Mouse (Mus musculus) erythroid progenitor cell, adult 5-6 weeks (primary cell): ENCODE results near the gene Hyal2. TPM values are rescaled to one million over a fixed set of nuclear protein-coding genes. Genes with fewer than 3 reads are reported as not detected.
"Not testable (repeated sequence)": the region's sequence is repeated elsewhere in the genome, so short reads cannot be mapped to it uniquely, and the experiment has no call there.

Experiments
- ATAC-seq: replicated peaks from 2 replicates; pipeline ENCODE4 v1.8.0; 2016; ENCODE audit warnings: moderate number of reproducible peaks, mild to moderate bottlenecking, moderate TSS enrichment, inconsistent platforms; ENCODE audit not compliant: poor library complexity, low FRiP score, severe bottlenecking
- total RNA-seq, 2 experiments: library from RNA; stranded (forward) in 1 of 2; stranded (reverse) in 1 of 2; fragments of 150-400 nt in 1 of 2; fragments of 186-747, 209-891 nt in 1 of 2; gene quantifications; 2 replicates each; pipeline versions ENCODE4 v1.2.3 to v1.2.4; 2015 to 2017; ENCODE audit warnings: low replicate concordance in 2 of 2

Hyal2 gene
- total RNA-seq, 2 experiments from 2014 or later, result 0.30 to 2.5 TPM

GRCm38 (mm10) chr9:107566041-107566709, 1.6 kb upstream of the Hyal2 start:
- ATAC-seq, result 0 out of 2 replicates have a peak, but pooled peaks have one; percentile 36

- ATAC-seq, result no peak
Measured at GRCm38 (mm10) chr9:107566855-107567254, 890 bp upstream of the Hyal2 start.

DNA sequence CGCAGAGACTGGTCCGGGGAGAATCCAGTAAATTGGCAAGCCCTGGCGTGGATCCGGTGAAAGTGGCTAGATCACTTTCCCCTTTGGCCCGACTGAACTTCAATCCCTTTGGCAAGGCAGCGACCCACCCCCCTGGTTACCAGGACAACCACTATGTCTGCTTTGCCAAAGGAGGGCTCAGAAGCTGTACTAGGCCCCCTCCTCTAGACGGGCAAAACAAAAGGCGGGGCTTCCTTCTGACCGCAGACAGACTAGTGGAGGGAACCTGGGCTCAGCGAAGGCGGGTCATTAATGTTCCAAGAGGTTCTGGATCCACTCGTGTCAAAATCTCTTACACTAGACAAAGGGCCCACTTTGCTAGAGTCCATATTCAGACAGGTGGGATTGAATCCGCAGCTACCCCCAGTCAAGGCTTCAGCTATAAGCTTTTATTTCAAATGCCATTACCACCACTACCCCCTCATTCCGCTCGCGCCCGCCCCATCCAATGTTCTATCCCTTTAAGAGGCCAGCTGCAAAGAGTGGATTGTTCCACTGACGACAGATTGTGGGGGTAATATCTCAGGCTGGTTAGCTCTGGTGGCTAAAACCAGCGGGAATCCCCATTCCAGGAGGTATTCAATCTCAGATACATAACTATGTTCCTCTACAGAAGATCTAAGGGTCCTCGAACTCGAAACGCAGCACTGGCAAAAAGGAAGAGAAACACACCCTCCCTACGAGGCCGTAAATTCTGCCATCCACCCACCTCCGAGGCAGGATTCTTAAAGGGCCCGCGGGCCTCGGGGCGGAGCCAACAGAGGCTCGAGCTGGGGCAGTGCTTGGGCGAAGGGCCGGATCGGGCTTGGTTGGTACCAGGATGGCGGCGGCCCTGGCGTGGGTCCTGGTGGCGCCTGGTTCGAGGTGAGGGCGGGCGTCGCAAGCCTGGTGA, 851 bp downstream of the Hyal2 start:
- peak; percentile 76 for ATAC-seq

DNA sequence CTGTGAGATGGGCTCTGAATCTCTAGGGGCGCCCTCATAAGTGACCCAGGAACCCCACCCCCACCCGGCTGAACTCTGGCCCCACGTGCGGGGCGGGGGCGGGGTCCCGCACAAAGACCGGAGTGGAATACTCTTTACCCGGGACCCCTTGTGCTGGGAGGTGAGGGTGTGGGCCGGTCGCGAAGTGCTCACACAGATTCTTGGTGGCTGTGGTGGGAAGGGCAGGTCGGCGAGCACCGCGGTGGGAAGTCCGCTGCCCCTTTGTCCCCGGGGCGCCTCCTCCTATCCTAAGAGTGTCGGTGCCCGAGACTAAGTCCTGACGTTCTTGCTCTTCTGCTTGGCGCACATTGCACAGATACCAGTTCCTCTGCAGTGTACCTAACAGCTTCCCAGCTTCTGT, 1.5 kb downstream of the Hyal2 start:
- peak; percentile 7 for ATAC-seq

DNA sequence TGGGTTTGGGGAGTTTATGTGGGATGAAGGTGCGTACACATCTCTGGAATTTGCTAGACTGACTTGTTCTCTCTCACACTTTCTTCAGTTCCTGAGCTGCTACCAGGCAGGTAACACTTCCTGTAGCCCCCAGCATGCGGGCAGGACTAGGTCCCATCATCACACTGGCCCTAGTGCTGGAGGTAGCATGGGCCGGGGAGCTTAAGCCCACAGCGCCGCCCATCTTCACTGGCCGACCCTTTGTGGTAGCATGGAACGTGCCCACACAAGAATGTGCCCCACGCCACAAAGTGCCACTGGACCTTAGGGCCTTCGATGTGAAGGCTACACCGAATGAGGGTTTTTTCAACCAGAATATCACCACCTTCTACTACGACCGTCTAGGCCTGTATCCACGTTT, 2.3 kb downstream of the Hyal2 start:
- no peak for ATAC-seq

GRCm38 (mm10) chr9:107570845-107571244, 3.1 kb downstream of the Hyal2 start:
- ATAC-seq, result peak; percentile 56

GRCm38 (mm10) chr9:107571534-107572326, 4.0 kb downstream of the Hyal2 start:
- peak; percentile 14; the same call in 1 of the 2 replicates for ATAC-seq

GRCm38 (mm10) chr9:107572327-107572662, 4.5 kb downstream of the Hyal2 start:
- ATAC-seq, result no peak

DNA sequence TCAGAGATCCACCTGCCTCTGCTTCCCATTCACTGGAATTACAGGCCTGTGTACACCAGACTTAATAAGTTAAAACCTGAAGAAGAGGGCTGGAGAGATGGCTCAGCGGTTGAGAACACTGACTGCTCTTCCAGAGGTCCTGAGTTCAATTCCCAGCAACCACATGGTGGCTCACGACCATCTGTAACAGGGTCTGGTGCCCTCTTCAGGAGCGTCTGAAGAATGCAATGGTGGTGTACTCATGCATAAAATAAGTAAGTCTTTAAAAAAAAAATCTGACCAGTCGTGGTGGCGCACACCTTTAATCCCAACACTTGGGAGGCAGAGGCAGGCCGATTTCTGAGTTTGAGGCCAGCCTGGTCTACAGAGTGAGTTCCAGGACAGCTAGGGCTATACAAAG, 6.0 kb downstream of the Hyal2 start:
- not testable (repeated sequence) for ATAC-seq

DNA sequence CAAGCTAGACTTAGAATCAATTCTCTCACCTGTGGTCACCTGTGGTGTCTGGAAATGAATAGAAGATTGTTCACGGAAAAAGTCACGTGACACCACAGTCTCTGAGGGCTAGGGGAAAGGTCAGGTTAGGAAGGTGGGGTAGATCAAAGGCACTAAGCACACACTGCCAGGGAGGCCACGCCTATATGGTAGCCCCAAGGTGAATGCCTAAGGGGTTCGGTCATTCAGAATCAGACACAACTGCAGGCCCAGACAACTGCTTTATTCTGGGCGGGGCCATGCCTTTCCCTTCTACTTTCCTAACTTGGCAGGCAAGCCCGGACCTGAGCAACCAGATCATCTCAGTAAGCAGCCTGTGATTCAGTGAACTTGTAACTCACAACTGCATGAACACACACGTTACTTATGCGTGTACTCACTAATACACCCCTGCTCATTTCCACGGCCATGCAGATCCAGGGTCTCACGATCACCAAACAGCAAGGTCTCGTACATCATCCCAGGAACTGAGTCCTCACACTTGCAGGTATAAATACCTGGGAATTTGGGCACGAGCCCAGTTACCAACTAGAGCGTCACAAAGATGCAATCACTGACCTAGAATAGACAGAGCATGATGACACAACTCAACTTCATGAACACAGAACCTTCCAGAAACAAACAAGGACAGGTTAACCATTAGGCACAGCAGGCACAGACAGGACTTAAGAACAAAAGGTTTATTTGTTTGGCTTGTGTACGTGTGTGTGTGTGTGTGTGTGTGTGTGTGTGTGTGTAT, 8.0 kb downstream of the Hyal2 start:
- no peak for ATAC-seq

DNA sequence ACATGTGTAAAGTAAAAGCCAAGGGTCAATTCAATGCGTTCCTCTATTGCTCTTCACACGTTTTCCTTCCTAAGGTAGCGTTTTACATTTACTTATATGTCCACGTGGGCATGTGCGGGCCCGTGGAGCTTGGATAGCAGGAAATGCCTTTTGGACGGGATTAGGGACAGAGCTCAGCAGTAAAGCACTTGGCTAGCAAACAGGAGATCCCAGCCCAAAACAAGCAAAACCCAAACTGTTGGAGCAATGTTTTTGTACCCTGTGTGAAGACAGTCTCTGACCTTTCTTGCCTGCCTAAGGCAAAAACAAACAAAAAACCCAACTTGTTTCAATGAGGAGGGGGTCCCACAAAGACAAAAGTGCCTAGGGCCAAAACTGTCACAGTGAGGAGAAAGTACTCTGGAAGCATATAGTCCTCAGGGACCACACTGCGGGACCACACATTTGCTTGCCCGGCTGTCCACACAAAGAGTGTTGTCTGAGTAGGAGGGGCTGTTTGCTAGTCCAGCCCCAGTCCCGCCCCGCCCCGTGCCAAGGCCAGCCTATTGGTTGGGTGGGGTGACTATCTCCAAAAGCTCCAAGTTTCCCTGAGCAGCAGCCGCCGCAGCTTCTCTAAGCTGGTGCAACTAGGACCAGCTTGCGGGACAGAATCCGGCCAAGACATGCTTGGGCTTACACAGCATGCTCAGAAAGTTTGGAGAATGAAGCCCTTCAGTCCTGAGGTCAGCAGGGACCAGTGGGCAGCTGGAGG, 8.8 kb downstream of the Hyal2 start, which contains the start of gene Hyal1:
Gene Hyal1, plus strand, starts transcription at position 571 of the 751 bp plus-strand sequence.
- peak; percentile 81 for ATAC-seq

DNA sequence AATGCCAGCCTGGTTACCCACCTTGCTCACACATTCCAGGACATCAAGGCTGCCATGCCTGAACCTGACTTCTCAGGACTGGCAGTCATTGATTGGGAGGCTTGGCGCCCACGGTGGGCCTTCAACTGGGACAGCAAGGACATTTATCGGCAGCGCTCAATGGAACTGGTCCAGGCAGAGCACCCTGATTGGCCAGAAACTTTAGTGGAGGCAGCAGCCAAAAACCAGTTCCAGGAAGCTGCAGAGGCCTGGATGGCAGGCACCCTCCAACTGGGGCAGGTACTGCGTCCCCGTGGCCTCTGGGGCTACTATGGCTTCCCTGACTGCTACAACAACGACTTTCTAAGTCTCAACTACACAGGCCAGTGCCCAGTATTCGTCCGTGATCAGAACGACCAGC, 10.1 kb downstream of the Hyal2 start:
- ATAC-seq, result no peak

GRCm38 (mm10) chr9:107578587-107578986, 10.8 kb downstream of the Hyal2 start, which contains the start of gene Naa80:
Gene Naa80, plus strand, starts transcription at chr9:107578887.
- ATAC-seq, result no peak

DNA sequence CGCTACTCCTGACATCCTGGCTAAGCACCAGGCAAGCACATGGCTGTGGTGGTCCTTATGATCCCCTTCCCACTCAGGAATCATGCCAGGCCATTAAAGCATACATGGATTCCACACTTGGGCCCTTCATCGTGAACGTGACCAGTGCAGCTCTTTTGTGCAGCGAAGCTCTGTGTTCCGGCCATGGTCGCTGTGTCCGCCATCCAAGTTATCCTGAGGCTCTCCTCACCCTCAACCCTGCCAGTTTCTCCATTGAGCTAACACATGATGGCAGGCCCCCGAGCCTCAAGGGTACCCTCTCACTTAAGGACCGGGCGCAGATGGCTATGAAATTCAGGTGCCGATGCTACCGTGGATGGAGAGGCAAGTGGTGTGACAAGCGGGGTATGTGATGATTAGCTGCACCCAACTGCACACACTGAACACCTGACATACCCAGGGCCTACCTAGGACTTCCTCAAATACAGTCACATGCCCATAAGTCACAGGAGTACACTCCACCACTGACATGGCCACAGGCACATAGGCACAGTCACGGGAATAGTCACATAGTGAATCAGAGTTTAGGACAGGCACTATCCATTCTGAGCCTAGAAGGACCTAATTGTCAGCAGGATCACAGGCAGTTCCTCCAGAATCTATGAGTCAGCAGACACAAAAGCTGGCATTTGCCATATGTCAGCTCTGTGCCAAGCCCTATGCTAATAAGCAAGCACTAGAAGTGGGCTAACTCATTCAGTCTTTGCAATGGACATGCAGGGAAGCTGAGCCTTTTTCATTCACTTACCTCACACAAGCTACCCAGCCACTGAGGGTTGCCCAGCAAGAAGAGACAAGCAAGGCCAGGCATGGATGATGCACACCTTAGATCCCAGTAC, 11.5 kb downstream of the Hyal2 start:
- ATAC-seq, result no peak

GRCm38 (mm10) chr9:107580501-107581317, 13.0 kb downstream of the Hyal2 start, which contains the start of gene Hyal3:
Gene Hyal3, plus strand, starts transcription at chr9:107580818.
- peak; percentile 78 for ATAC-seq

- ATAC-seq, result no peak
Measured at GRCm38 (mm10) chr9:107581584-107581983, 13.8 kb downstream of the Hyal2 start.
